Mouse (Mus musculus) small intestine, adult 2 months (tissue): ENCODE measurements around the gene Gabarap. TPM values are rescaled to one million over a fixed set of nuclear protein-coding genes. Genes with fewer than 3 reads are reported as not detected.

Experiments
- H3K27ac ChIP-seq: fragments of 200-500 bp; 2 replicates; pipeline ENCODE4 v1.5.1; 2012; ENCODE audit warnings: low read depth, low read length, control low read depth, inconsistent platforms; ENCODE audit not compliant: insufficient read depth
- H3K27me3 ChIP-seq: fragments of 200-500 bp; 2 replicates; pipeline ENCODE4 v1.6.1; 2012; ENCODE audit warnings: mild to moderate bottlenecking, moderate library complexity, low read length, inconsistent platforms; ENCODE audit not compliant: control insufficient read depth, insufficient read depth
- H3K36me3 ChIP-seq: fragments of 200-500 bp; 2 replicates; pipeline ENCODE4 v1.6.1; 2012; ENCODE audit warnings: mild to moderate bottlenecking, low read length, control low read depth, inconsistent platforms; ENCODE audit not compliant: control insufficient read depth, insufficient read depth
- H3K4me1 ChIP-seq: fragments of 200-500 bp; 2 replicates; pipeline ENCODE4 v1.6.1; 2012; ENCODE audit warnings: low read length, inconsistent platforms, mixed read lengths; ENCODE audit not compliant: control insufficient read depth, insufficient read depth, insufficient read length
- H3K4me3 ChIP-seq: fragments of 200-500 bp; 2 replicates; pipeline ENCODE4 v1.5.1; 2012; ENCODE audit warnings: low read depth, mild to moderate bottlenecking, control low read depth, inconsistent platforms, low read length, moderate library complexity
- CTCF ChIP-seq: fragments of 200-500 bp; IDR thresholded peaks from 2 replicates; pipeline ENCODE4 v1.5.1; 2012; ENCODE audit warnings: low read depth, mild to moderate bottlenecking, control low read depth, inconsistent platforms, low read length, moderate library complexity, mixed read lengths; ENCODE audit not compliant: insufficient replicate concordance, insufficient read length; ENCODE audit errors: extremely low read depth
- POLR2A ChIP-seq: fragments of 200-500 bp; IDR thresholded peaks from 2 replicates; pipeline ENCODE4 v1.6.1; 2012; ENCODE audit warnings: low read depth, mild to moderate bottlenecking, control low read depth, inconsistent platforms, low read length, moderate library complexity
- WGBS: fragments of 180-500 bp; shearing (Covaris S2); methylation state at CpG from one replicate; pipeline ENCODE4 v1.1.7; 2018; 5-methylcytosine and 5-hydroxymethylcytosine counted together
- polyA plus RNA-seq: library from polyadenylated mRNA; depleted of rRNA; stranded (reverse); fragments of >200 nt; gene quantifications from 2 replicates; pipeline ENCODE4 v1.2.3, GENCODE M21; 2012

Gene Gabarap
- polyA plus RNA-seq, 1 experiment = 564 TPM

DNA sequence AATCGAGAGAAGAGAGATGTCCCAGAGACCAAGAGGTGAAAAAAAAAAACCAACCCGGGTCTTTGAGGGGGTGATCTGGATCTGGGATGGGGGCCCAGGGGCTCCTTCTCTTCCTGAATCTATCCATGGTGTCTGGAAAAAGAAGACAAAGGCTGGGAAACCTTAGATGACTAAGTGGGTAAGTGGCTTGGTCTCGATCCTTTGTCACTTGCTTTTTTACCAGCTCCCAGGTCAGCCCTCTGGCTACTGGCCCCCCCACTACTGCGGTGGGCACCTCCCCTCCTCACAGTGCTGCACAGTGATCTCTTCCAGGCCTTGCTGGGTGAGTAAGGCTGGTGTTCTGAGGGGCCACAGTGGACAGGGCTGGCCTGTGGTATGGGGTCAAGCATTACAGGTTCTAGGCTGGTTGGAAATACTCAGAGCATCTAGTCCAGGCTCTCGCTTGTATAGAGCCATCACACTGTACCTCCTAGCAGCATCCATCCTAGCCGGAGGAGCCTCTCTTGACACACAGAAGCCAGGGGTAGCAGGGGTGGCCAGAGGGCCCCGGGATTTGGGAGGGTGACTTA lies 26.3 kb downstream of the Gabarap start:
- Histone ChIP-seq H3K27ac (no peak overlapping the region), H3K36me3 (peaks cover 10% of the 10 kb centered on the region; the same call in 1 of the 2 replicates), H3K27me3 (no peaks in the 10 kb centered on the region), H3K4me1 (peaks cover 2% of the 10 kb centered on the region; the same call in 1 of the 2 replicates), H3K4me3 (no peak overlapping the region)
- TF ChIP-seq CTCF = no peak
- no peak for TF ChIP-seq POLR2A
- 53% methylated on average over 7 of the region's 7 CpGs for WGBS

DNA sequence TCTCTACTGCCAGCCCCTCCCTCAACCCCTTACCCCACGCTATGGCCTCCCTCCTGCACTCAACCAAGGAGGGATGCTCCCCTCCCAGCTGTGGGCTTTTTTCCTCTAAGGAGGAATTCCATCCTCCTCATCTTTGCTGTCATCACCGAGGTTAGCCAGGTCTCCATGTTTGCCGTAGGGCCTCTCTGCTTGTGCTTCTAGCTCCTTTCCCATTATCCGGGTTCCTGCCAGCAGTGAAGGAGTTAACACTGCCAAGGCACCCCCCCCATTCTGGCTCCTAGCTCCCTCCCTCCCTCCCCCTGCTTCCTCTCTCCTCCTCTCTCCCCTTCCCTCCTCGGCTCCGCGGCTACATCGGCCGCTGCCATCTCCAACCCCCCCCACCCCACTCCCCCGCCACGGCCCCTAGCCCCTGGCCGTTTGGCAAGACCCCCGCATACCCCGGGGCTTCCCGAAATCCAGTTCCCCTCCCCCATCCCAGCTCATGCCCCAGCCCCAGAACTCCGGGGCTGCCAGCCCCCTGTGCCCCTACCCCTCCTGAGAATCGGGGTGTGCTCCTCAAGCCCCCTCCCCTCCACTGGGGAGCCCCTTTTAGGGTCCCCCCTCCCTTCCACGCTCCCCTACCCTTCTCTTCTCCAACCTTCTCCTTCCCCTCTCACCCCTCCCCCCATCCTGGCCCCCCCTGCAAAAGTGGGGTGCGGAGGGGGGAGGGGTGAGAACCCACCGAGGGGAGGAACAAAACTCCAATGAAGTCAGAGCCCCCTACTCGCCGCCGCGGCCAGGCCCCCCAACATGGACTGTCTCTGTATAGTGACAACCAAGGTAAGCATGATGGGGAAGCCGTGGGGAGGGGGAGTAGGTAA lies 27.4 kb downstream of the Gabarap start:
- Histone ChIP-seq H3K4me1 (peaks cover 2% of the 10 kb centered on the region; the same call in 1 of the 2 replicates), H3K27ac (no peak overlapping the region)
- WGBS = 9% methylated on average over 23 of the region's 25 CpGs

DNA sequence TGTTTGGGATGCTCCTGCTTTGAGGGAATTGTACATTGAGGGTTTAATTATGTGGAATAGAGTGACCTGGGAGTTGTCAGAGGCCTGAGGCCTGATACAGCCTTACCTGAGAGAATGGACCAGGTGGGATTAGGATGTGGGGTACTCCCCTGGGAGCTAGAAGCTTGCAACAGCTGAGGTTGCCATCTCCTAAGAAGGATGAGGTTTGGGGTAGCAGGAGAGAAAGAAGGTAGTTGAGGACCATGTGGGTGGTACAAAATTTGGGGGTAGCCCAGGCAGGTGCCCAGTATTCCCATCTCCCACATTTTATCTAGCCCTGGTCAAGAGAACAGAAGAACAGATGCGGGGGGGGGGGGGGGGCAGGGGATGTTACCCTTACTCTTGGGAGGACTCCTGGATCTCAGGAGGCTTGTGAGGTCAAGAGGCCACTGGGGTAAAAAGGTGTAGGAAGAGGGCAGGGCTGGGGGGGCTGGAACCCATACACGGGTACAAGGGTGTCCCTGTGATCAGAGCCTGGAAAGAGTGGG lies 28.6 kb downstream of the Gabarap start:
- Histone ChIP-seq H3K27ac (no peak overlapping the region), H3K36me3 (no peaks in the 10 kb centered on the region), H3K4me3 (no peak overlapping the region), H3K27me3 (peaks cover 8% of the 10 kb centered on the region; the same call in 1 of the 2 replicates), H3K4me1 (no peaks in the 10 kb centered on the region)
- WGBS = 57% methylated on average over 2 of the region's 2 CpGs
- no peak for TF ChIP-seq POLR2A

More for the DNA sequence above, 27.4 kb downstream of the Gabarap start:
- no peak for TF ChIP-seq POLR2A
- TF ChIP-seq CTCF = no peak
- Histone ChIP-seq H3K27me3 (peaks cover 2% of the 10 kb centered on the region; the same call in 1 of the 2 replicates), H3K36me3 (no peaks in the 10 kb centered on the region), H3K4me3 (peak overlapping the region; percentile 48)

DNA sequence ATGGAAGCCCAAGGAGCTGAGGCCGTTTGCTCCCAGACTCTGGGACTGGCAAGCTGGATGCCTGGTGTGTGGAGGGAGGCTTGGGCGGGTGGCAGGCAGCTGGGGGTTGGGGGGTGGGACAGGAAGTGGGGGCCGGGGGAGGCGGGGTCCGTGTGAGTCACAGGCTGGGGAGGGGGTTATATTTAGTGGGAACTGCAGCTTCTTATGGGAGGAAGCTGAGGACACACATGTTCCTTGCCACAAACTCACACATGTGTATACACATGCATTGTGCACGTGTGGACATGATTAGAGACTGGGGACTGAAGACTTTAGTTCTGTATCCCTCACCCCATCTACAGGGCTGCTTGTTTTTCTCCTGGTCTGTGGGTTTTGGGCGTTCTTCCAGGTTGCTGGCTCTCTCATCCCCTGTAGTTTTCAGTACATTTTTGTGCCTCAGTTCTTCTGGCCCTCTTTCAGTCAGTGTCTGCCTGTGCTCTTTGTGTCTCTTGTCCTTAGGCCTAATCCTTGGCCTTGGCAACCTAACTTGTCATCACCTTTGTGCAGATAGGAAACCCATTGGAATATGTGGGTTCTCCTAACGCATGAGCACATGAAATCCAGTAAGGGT lies 29.2 kb downstream of the Gabarap start:
- H3K4me3 ChIP-seq = no peak overlapping the region
- no peak for TF ChIP-seq CTCF
- TF ChIP-seq POLR2A = no peak
- H3K36me3 ChIP-seq = no peaks in the 10 kb centered on the region
- H3K4me1 ChIP-seq = no peaks in the 10 kb centered on the region
- H3K27ac ChIP-seq = no peak overlapping the region
- 44% methylated on average over 8 of the region's 8 CpGs for WGBS
- H3K27me3 ChIP-seq = peaks cover 8% of the 10 kb centered on the region; the same call in 1 of the 2 replicates

DNA sequence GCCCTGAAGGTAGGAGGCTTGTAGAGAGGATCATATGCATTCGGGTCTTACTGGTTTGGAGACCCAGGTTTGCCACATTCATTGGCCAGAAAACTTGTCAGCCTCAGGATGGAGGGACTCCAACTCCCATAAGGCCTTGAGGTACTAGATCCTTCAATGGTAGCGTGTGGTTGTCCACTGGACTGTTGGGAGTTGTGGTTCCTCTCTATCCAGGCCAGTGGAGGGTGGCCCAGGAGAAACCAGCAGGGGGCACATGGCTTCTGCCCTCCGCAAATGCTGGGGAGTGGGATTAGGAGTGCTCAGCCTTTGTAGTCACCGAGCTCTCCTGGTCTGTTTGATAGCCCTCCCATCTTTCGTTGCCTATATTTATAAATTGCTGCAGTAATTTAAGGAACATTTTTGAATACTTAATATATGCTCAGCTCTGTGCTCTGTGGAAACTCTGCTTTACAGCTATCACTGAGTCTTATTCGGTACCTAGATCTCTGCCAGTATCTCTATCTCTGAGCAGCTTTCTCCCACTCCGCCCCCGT lies 29.9 kb downstream of the Gabarap start:
- under 1% methylated on average over 8 of the region's 8 CpGs for WGBS
- no peak overlapping the region for H3K27ac ChIP-seq
- no peaks in the 10 kb centered on the region for H3K36me3 ChIP-seq

DNA sequence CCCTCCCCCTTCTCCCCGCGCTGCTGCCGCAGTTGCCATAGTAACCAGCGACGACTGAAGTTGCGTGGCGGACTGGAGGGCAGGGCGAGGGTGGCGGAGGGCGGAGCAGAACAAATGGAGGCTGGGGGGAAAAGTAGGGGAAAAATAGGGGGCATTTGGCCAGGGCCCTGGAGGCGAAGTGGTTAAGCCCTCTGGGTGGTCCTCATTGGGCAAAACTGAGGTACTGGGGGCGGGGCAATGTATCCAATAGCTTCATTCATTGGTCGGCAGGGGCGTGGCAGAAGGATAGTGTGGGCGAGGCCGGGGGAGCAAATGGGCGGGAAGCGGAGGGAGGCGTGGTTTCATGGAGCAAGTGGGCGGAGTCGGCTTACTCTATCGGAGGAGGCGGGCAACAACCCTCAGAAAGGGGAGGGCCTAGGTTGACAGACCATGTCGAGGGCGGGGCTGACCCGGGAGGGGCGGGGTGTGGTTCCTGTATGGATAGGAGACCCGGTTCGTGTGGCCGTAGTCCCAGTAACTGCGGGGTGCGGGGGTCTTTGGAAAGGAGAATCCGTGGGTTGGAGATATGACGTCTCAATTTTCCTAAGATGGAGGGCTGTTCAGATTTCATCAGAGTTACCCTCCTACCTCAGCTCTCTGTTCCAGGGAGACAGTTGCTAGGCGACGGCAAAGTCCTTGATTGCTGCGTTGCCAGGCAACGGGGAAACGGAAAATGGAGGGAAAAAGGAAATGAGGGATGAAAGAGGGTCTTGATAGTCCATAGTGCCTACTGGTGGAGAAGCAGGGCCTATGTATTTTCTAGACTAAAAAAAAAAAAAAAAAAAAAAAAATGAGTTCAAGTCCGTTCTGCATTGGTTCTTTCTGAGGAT lies 30.6 kb downstream of the Gabarap start:
- peak overlapping the region; percentile 78 for H3K4me3 ChIP-seq
- H3K27me3 ChIP-seq = peaks cover 15% of the 10 kb centered on the region
- no peak overlapping the region for H3K27ac ChIP-seq
- H3K36me3 ChIP-seq = no peaks in the 10 kb centered on the region
- H3K4me1 ChIP-seq = no peaks in the 10 kb centered on the region
- no peak for TF ChIP-seq POLR2A
- TF ChIP-seq CTCF = no peak
- 3% methylated on average over 40 of the region's 40 CpGs for WGBS

More for the DNA sequence above, 29.9 kb downstream of the Gabarap start:
- TF ChIP-seq CTCF (peak; percentile 77; the same call in 1 of the 2 replicates), POLR2A (no peak)
- peaks cover 10% of the 10 kb centered on the region for H3K27me3 ChIP-seq
- peak overlapping the region; percentile 78 for H3K4me3 ChIP-seq
- H3K4me1 ChIP-seq = no peaks in the 10 kb centered on the region
